Mouse (Mus musculus) midbrain, postnatal 0 days (tissue): ENCODE results near the gene Ckmt1. TPM values are rescaled to one million over a fixed set of nuclear protein-coding genes. Genes with fewer than 3 reads are reported as not detected.
"Not testable (repeated sequence)": the region's sequence is repeated elsewhere in the genome, so short reads cannot be mapped to it uniquely, and the experiment has no call there.

ENCODE experiments used
- ATAC-seq: fragments of 200-750 bp; cut with Nextera tagmentation; 2 replicates; pipeline ENCODE4 v1.8.0; 2017; ENCODE audit warnings: moderate number of reproducible peaks, mild to moderate bottlenecking, moderate TSS enrichment, moderate library complexity; ENCODE audit not compliant: low FRiP score
- DNase-seq: peaks from one replicate; pipeline ENCODE4 v3.0.0-alpha.2; 2015; ENCODE audit warnings: low spot score
- H3K27ac ChIP-seq: fragments of 300-500 bp; sonication (generic); 2 replicates; pipeline ENCODE4 v1.5.1; 2014; ENCODE audit warnings: low read depth, mild to moderate bottlenecking, low read length, mixed read lengths
- H3K27me3 ChIP-seq: fragments of 300-500 bp; sonication (generic); 2 replicates; pipeline ENCODE4 v1.6.1; 2014; ENCODE audit warnings: low read length, control low read depth, mixed read lengths; ENCODE audit not compliant: insufficient read depth
- H3K36me3 ChIP-seq: fragments of 300-500 bp; sonication (generic); 2 replicates; pipeline ENCODE4 v1.6.1; 2014; ENCODE audit warnings: low read length, control low read depth, mixed read lengths; ENCODE audit not compliant: insufficient read depth
- H3K4me1 ChIP-seq: fragments of 300-500 bp; sonication (generic); 2 replicates; pipeline ENCODE4 v1.6.1; 2014; ENCODE audit warnings: mild to moderate bottlenecking, control low read depth, antibody characterized with exemption, low read length, mixed read lengths; ENCODE audit not compliant: insufficient read depth
- H3K4me2 ChIP-seq: fragments of 300-500 bp; sonication (generic); 2 replicates; pipeline ENCODE4 v1.6.1; 2014; ENCODE audit warnings: low read depth, mild to moderate bottlenecking, low read length, mixed read lengths; ENCODE audit not compliant: poor library complexity, severe bottlenecking
- H3K4me3 ChIP-seq: fragments of 300-500 bp; sonication (generic); 2 replicates; pipeline ENCODE4 v1.5.1; 2014; ENCODE audit warnings: low read depth, mild to moderate bottlenecking, low read length, moderate library complexity
- H3K9ac ChIP-seq: fragments of 300-500 bp; sonication (generic); replicated peaks from 2 replicates; pipeline ENCODE4 v1.6.1; 2014; ENCODE audit warnings: mild to moderate bottlenecking, low read length, moderate library complexity, mixed read lengths; ENCODE audit not compliant: poor library complexity, severe bottlenecking
- H3K9me3 ChIP-seq: fragments of 300-500 bp; sonication (generic); 2 replicates; pipeline ENCODE4 v1.6.1; 2016; ENCODE audit warnings: low read length, control low read depth
- CTCF ChIP-seq: IDR thresholded peaks from 2 replicates; pipeline ENCODE4 v1.5.1; 2016; ENCODE audit warnings: antibody characterized with exemption, mild to moderate bottlenecking
- WGBS: fragments of 180-500 bp; shearing (Covaris S2); extraction: QIAGEN DNeasy Blood & Tissue Kit; methylation state at CpG from one replicate; pipeline ENCODE4 v1.1.7; 2014; 5-methylcytosine and 5-hydroxymethylcytosine counted together
- polyA plus RNA-seq: library from polyadenylated mRNA; unstranded; fragments of >200 nt; fragmentation: Nextera tagmentation; extraction: Ambion mirVana; gene quantifications from 2 replicates; pipeline ENCODE4 v1.2.1, GENCODE M21; 2015
- total RNA-seq: library from RNA; depleted of rRNA; stranded (reverse); fragments of >200 nt; gene quantifications from 2 replicates; pipeline ENCODE4 v1.2.3, GENCODE M21; 2014

Gene Ckmt1
- total and polyA plus RNA-seq, 2 experiments from 2014 or later = 120 to 147 TPM

DNA sequence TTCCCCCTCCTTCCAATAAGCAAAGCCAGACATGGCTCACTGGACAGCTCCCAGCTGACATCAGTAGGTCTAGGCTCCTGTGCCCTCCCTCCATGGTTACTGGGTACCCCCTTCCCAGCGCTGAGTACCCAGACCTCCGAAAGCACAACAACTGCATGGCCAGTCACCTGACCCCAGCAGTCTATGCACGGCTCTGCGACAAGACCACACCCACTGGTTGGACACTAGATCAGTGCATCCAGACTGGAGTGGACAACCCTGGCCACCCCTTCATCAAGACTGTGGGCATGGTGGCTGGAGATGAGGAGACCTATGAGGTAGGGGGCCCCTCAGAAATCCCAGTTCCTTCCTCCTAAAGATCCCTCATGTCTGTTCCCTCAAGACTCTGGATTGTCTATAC lies 1.9 kb downstream of the Ckmt1 start:
- Histone ChIP-seq H3K27ac (no peak overlapping the region), H3K9me3 (no peaks in the 10 kb centered on the region), H3K27me3 (no peaks in the 10 kb centered on the region), H3K9ac (no peak overlapping the region), H3K36me3 (peaks cover 9% of the 10 kb centered on the region; the same call in 1 of the 2 replicates), H3K4me3 (peak overlapping the region; percentile 53), H3K4me2 (peak overlapping the region; percentile 63), H3K4me1 (peaks cover 5% of the 10 kb centered on the region)
- no peak for DNase-seq
- 32% methylated on average over 4 of the region's 4 CpGs for WGBS
- no peak for TF ChIP-seq CTCF
- no peak for ATAC-seq

DNA sequence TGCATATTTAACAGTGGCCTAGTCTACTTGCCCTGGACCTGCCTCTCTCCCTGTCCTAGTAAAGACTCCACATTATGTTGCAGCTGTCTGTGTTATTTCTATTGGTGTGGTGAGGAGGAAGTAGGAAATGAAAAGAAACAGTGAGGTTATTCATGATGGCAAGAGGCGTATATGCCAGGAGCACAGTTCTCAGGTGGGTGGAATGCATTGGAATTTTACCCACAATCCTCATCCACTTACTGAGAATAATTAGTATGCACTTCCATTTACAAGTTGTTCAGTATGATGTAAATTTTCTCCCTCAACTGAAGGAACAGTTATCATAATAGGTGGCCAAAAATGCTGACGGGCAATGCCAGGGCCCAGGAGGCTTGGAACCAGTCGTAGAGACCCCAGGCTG lies 6.1 kb downstream of the Ckmt1 start:
- Histone ChIP-seq H3K4me1 (peaks cover 4% of the 10 kb centered on the region; the same call in 1 of the 2 replicates), H3K36me3 (peaks cover 9% of the 10 kb centered on the region; the same call in 1 of the 2 replicates), H3K9me3 (no peaks in the 10 kb centered on the region), H3K27me3 (no peaks in the 10 kb centered on the region), H3K9ac (no peak overlapping the region), H3K27ac (no peak overlapping the region), H3K4me3 (no peak overlapping the region), H3K4me2 (no peak overlapping the region)
- 83% methylated on average over 3 of the region's 3 CpGs for WGBS
- TF ChIP-seq CTCF = no peak
- no peak for ATAC-seq
- no peak for DNase-seq

DNA sequence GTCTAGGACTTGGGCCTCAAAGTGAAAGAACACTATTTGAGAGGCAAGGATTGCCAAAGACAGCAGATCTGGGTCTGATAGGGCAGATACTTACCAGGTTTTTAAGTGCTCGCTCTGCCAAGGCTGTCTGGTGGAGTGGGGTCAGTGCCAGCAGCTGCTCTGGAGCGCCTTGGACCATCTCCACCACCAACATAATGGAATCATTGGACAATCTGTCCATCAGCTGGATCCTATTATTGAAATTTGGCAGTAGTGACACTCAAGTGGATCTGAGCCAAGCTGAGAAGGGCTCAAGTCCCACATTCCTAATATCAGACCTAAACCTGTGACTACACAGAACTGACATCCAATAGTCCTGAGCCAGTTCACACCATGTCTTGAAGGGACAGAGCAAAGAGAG lies 11.3 kb downstream of the Ckmt1 start:
- H3K4me3 ChIP-seq = no peak overlapping the region
- DNase-seq (peak; percentile 54), ATAC-seq (no peak)
- H3K27me3 ChIP-seq = no peaks in the 10 kb centered on the region
- no peak overlapping the region for H3K27ac ChIP-seq
- H3K9ac ChIP-seq = no peak overlapping the region
- no peaks in the 10 kb centered on the region for H3K4me1 ChIP-seq
- no peak for TF ChIP-seq CTCF
- H3K9me3 ChIP-seq = no peaks in the 10 kb centered on the region
- H3K4me2 ChIP-seq = no peak overlapping the region
- peaks cover 3% of the 10 kb centered on the region; the same call in 1 of the 2 replicates for H3K36me3 ChIP-seq
- WGBS = 79% methylated on average over 2 of the region's 2 CpGs

DNA sequence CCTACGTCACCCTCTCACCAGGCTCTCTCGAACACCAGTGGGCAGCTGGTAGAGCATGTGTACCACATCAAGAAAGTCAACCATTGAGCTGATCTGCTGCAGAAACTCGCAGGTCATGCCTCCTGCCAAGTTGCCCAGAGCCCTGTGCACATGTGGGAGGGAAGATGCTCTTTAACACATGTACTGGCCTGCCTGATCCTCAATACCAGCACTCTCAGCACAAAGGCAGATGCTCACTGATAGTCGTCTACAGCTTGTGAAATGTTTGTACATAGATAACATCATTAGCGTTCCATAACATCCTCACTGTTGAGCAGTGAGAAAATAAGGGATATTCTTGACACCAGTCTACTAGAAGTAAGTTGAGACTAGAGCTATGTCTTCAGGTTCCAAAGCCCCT lies 13.4 kb downstream of the Ckmt1 start:
- 87% methylated on average over 5 of the region's 5 CpGs for WGBS
- no peak overlapping the region for H3K4me2 ChIP-seq
- no peaks in the 10 kb centered on the region for H3K4me1 ChIP-seq
- TF ChIP-seq CTCF = no peak
- ATAC-seq (no peak), DNase-seq (no peak)
- no peaks in the 10 kb centered on the region for H3K36me3 ChIP-seq
- no peak overlapping the region for H3K4me3 ChIP-seq
- no peaks in the 10 kb centered on the region for H3K27me3 ChIP-seq
- H3K9me3 ChIP-seq = no peaks in the 10 kb centered on the region
- H3K27ac ChIP-seq = no peak overlapping the region
- no peak overlapping the region for H3K9ac ChIP-seq

DNA sequence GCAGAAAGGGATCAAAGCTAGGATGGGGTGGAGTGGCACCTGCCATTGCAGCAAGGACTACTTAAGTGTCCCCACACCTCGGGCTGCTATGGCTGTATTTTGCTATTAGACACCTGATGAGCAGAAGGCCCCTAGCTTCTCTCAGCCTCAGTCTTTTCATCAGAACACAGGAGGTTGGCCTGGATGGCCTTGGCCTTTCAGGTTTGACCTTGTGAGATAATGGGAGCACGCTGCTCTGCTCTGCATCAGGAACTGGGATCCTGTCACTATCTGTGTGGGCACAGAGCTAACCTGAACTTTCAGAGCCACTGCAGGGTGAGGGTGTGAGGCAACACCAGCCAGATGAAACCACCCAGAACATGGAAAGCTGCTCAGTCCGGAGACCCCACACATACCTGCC lies 14.8 kb downstream of the Ckmt1 start:
- no peak for TF ChIP-seq CTCF
- 71% methylated on average over 3 of the region's 3 CpGs for WGBS
- H3K4me1 ChIP-seq = no peaks in the 10 kb centered on the region
- DNase-seq (no peak), ATAC-seq (no peak)
- no peak overlapping the region for H3K4me3 ChIP-seq
- H3K9me3 ChIP-seq = no peaks in the 10 kb centered on the region
- H3K27me3 ChIP-seq = no peaks in the 10 kb centered on the region
- no peaks in the 10 kb centered on the region for H3K36me3 ChIP-seq
- no peak overlapping the region for H3K9ac ChIP-seq
- no peak overlapping the region for H3K27ac ChIP-seq
- no peak overlapping the region for H3K4me2 ChIP-seq

DNA sequence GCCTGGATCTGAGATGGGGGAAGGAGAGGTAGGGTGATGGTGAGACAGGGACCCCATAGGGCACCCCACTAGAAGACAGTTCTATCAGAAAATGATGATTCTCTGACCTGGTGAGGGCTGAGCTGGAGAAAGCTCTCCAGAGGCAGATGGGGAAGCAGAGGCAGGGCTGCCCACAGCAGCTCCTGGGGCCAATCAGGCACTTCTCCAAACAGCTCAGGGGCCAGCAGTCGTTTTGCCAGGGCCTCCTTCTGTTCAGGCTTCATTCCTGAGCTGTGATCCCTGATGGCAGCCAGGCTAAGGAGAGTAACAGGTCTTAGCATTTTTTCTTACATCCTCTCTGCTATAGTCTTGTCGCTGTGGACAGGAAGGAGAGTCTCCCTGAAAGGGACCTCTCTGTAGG lies 17.3 kb downstream of the Ckmt1 start:
- no peaks in the 10 kb centered on the region for H3K4me1 ChIP-seq
- DNase-seq (no peak), ATAC-seq (no peak)
- no peak overlapping the region for H3K9ac ChIP-seq
- H3K27ac ChIP-seq = no peak overlapping the region
- 58% methylated on average over 2 of the region's 2 CpGs for WGBS
- H3K4me3 ChIP-seq = no peak overlapping the region
- H3K4me2 ChIP-seq = no peak overlapping the region
- no peaks in the 10 kb centered on the region for H3K36me3 ChIP-seq
- no peaks in the 10 kb centered on the region for H3K27me3 ChIP-seq
- no peaks in the 10 kb centered on the region for H3K9me3 ChIP-seq
- TF ChIP-seq CTCF = no peak

DNA sequence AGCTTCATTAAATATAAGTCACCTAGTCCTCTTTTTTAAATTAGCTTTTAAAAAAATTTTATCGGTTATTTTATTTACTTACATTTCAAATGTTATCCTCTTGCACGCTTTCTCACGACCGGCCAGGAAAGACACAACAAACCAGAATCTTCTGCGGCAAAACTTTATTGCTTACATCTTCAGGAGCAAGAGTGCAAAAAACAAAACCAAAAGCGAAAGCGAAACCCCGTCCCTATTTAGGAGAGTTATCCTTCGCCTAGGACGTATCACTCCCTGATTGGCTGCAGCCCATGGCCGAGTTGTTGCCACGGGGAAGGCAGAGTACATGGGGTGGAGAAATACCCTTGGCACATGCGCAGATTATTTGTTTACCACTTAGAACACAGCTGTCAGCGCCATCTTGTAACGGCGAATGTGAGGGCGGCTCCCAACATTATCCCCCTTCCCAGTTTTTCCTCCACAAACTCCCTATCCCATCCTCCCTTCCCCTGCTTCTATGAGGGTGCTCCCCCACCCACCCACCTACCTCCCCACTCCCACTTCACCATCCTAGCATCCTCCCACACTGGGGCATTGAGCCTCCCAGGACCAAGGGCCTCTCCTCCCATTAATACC lies 29.6 kb downstream of the Ckmt1 start, which contains the start of gene Strc:
Strc (minus strand) TSS at position 208 of the 615 bp plus-strand sequence.
- H3K36me3 ChIP-seq, H3K9ac ChIP-seq, H3K9me3 ChIP-seq, H3K4me3 ChIP-seq, H3K27me3 ChIP-seq, H3K4me2 ChIP-seq, DNase-seq, ATAC-seq, H3K4me1 ChIP-seq, H3K27ac ChIP-seq: not testable (repeated sequence)
- 96% methylated on average over 15 of the region's 17 CpGs for WGBS
